ENCODE assay signal across 14 mouse cellular contexts in the genomic region with DNA sequence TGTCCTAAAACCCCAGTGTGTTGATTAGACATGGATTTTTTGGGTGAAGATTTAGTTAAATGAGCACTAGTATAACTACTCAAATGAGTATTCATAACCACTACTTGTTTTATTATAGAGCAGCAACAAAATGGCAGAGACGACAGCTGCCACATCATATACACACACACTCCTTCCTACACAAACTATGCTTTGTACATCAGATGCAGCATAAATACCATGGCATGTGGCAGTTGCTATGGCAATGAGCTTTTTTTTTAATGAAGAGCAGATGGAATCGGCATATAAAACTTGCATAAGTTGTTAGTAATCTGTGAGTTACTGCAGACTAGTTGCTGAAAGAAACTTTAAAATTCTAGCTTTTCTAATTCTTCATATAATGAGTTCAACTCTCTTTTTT.
A peak's percentile ranks its signal among the peaks of the same experiment; 100 is the strongest.
DNase-seq lines count a peak whose midpoint lies in the region; ATAC-seq lines count a peak whose summit lies in the region.
"Had no signal": no experiment of that assay in that cellular context is flagged by ENCODE, and none has a peak within 500 bp of the region (broad histone marks: within the 10 kb centered on the region; RNA-seq: fewer than 3 reads in every experiment).

No protein-coding gene starts in this region.

- no peaks in the 10 kb centered on the region for H3K36me3 ChIP-seq in neural tube, embryonic 14.5 days (ENCODE audit: control insufficient read depth, insufficient read depth, low read length)
- no peaks in the 10 kb centered on the region for H3K36me3 ChIP-seq in neural tube, embryonic 15.5 days
- H3K36me3 ChIP-seq: liver, embryonic 12.5 days had no signal

- no peaks in the 10 kb centered on the region for H3K9me3 ChIP-seq in neural tube, embryonic 14.5 days (ENCODE audit: control insufficient read depth, low read length)
- H3K9me3 ChIP-seq in neural tube, embryonic 15.5 days (replicated peaks), result no peaks in the 10 kb centered on the region
- H3K9me3 ChIP-seq: liver, embryonic 12.5 days had no signal

- no peak overlapping the region for H3K4me3 ChIP-seq in neural tube, embryonic 14.5 days (ENCODE audit: low read depth, low read length)
- H3K4me3 ChIP-seq in neural tube, embryonic 15.5 days (replicated peaks), result no peak overlapping the region
- H3K4me3 ChIP-seq: liver, embryonic 12.5 days had no signal

- WGBS in neural tube, embryonic 14.5 days, result 67% methylated on average over 2 of the region's 2 CpGs
- WGBS in neural tube, embryonic 15.5 days, result 63% methylated on average over 2 of the region's 2 CpGs

- no peaks in the 10 kb centered on the region for H3K27me3 ChIP-seq in neural tube, embryonic 14.5 days (ENCODE audit: control insufficient read depth, insufficient read depth, low read length)
- H3K27me3 ChIP-seq in neural tube, embryonic 15.5 days (replicated peaks), result no peaks in the 10 kb centered on the region
- H3K27me3 ChIP-seq: liver, embryonic 12.5 days had no signal

- no peak for DNase-seq in frontal cortex, postnatal 25 days (ENCODE audit: low spot score in 2 of 2)
- DNase-seq in layer of hippocampus, adult 9-11 months, result peak; percentile 58
- peak; percentile 81 for DNase-seq in telencephalon, adult 2 months (ENCODE audit: low read depth, low spot score)
- no peak for DNase-seq in kidney, adult 8-10 months
- no peak for DNase-seq in natural killer cell, adult 2 months (ENCODE audit: low spot score in 2 of 2)
- DNase-seq: heart, adult 11 months; kidney, postnatal 25 days; thymus, postnatal 14 days had no signal

- no peak overlapping the region for H3K4me2 ChIP-seq in neural tube, embryonic 14.5 days (ENCODE audit: low read depth, low read length)
- no peak overlapping the region for H3K4me2 ChIP-seq in neural tube, embryonic 15.5 days
- H3K4me2 ChIP-seq: liver, embryonic 12.5 days had no signal

- no peaks in the 10 kb centered on the region for H3K4me1 ChIP-seq in neural tube, embryonic 14.5 days (ENCODE audit: control insufficient read depth, insufficient read depth, low read length)
- no peaks in the 10 kb centered on the region for H3K4me1 ChIP-seq in neural tube, embryonic 15.5 days
- H3K4me1 ChIP-seq: liver, embryonic 12.5 days had no signal

- peak; percentile 99 for ATAC-seq in frontal cortex, adult (ENCODE audit: low TSS enrichment)
- ATAC-seq in neural tube, embryonic 14.5 days (ENCODE audit: low read depth), result peak; percentile 58; the same call in 1 of the 2 replicates
- no peak for ATAC-seq in neural tube, embryonic 15.5 days (ENCODE audit: low FRiP score)
- ATAC-seq: activated CD4-positive, CD25-positive, alpha-beta regulatory T cell, adult 4 months; inflammation-experienced regulatory T-cells, adult 6 months; liver, embryonic 12.5 days had no signal

- no peak overlapping the region for H3K27ac ChIP-seq in neural tube, embryonic 14.5 days (ENCODE audit: low read depth, low read length)
- H3K27ac ChIP-seq in neural tube, embryonic 15.5 days (replicated peaks), result no peak overlapping the region
- H3K27ac ChIP-seq: liver, embryonic 12.5 days had no signal

- no peak overlapping the region for H3K9ac ChIP-seq in neural tube, embryonic 14.5 days (replicated peaks; ENCODE audit: low read depth, low read length)
- H3K9ac ChIP-seq in neural tube, embryonic 15.5 days (replicated peaks), result no peak overlapping the region
- H3K9ac ChIP-seq: liver, embryonic 12.5 days had no signal

Comparison
In these comparisons a context has a peak if more than half of its experiments do, and no peak if none do; other contexts are left out.
1. DNase-seq: peak in layer of hippocampus, adult 9-11 months (single experiment) and telencephalon, adult 2 months (single experiment); none in frontal cortex, postnatal 25 days (0 of 2), kidney, adult 8-10 months (0 of 2) and natural killer cell, adult 2 months (0 of 2).